Mouse (Mus musculus) intestine, embryonic 16.5 days (tissue): ENCODE measurements around the gene Sh2d1b1. TPM values are rescaled to one million over a fixed set of nuclear protein-coding genes. Genes with fewer than 3 reads are reported as not detected.

Experiments used
- ATAC-seq: fragments of 200-750 bp; cut with Nextera tagmentation; 2 replicates; pipeline ENCODE4 v1.8.0; 2017; ENCODE audit warnings: moderate TSS enrichment, moderate library complexity
- H3K27ac ChIP-seq: fragments of 300-500 bp; sonication (generic); 2 replicates; pipeline ENCODE4 v1.5.1; 2014; ENCODE audit warnings: mild to moderate bottlenecking, low read length
- H3K27me3 ChIP-seq: fragments of 300-500 bp; sonication (generic); replicated peaks from 2 replicates; pipeline ENCODE4 v1.6.1; 2014; ENCODE audit warnings: low read length, control low read depth, mixed read lengths; ENCODE audit not compliant: control insufficient read depth, insufficient read depth
- H3K36me3 ChIP-seq: fragments of 300-500 bp; sonication (generic); 2 replicates; pipeline ENCODE4 v1.6.1; 2014; ENCODE audit warnings: low read length, control low read depth; ENCODE audit not compliant: control insufficient read depth, insufficient read depth
- H3K4me1 ChIP-seq: fragments of 300-500 bp; sonication (generic); 2 replicates; pipeline ENCODE4 v1.6.1; 2014; ENCODE audit warnings: low read length, control low read depth, mixed read lengths; ENCODE audit not compliant: control insufficient read depth, insufficient read depth
- H3K4me2 ChIP-seq: fragments of 300-500 bp; sonication (generic); 2 replicates; pipeline ENCODE4 v1.6.1; 2014; ENCODE audit warnings: low read depth, low read length, control low read depth
- H3K4me3 ChIP-seq: fragments of 300-500 bp; sonication (generic); 2 replicates; pipeline ENCODE4 v1.5.1; 2014; ENCODE audit warnings: mild to moderate bottlenecking, low read length
- H3K9ac ChIP-seq: fragments of 300-500 bp; sonication (generic); 2 replicates; pipeline ENCODE4 v1.6.1; 2014; ENCODE audit warnings: low read depth, low read length
- H3K9me3 ChIP-seq: fragments of 300-500 bp; sonication (generic); 2 replicates; pipeline ENCODE4 v1.6.1; 2016; ENCODE audit warnings: low read length, control low read depth; ENCODE audit not compliant: control insufficient read depth
- WGBS: fragments of 180-500 bp; shearing (Covaris S2); extraction: QIAGEN DNeasy Blood & Tissue Kit; methylation state at CpG from one replicate; pipeline ENCODE4 v1.1.7; 2014; 5-methylcytosine and 5-hydroxymethylcytosine counted together
- polyA plus RNA-seq: library from polyadenylated mRNA; unstranded; fragments of >200 nt; fragmentation: Nextera tagmentation; extraction: Ambion mirVana; gene quantifications from 2 replicates; pipeline ENCODE4 v1.2.1, GENCODE M21; 2015

Gene Sh2d1b1
- polyA plus RNA-seq, 1 experiment from 2014 or later, result 0.35 TPM

GRCm38 (mm10) chr1:170292239-170292951 lies 15.3 kb downstream of the Sh2d1b1 start:
- Histone ChIP-seq H3K4me3 (no peak overlapping the region), H3K9ac (0 out of 2 replicates have a peak overlapping the region, but pooled peaks have one; percentile 16), H3K36me3 (no peaks in the 10 kb centered on the region), H3K4me2 (no peak overlapping the region), H3K4me1 (no peaks in the 10 kb centered on the region), H3K27ac (no peak overlapping the region), H3K27me3 (no peaks in the 10 kb centered on the region), H3K9me3 (no peaks in the 10 kb centered on the region)
- 37% methylated on average over 9 of the region's 9 CpGs for WGBS
- ATAC-seq, result no peak

GRCm38 (mm10) chr1:170293257-170293656 lies 16.1 kb downstream of the Sh2d1b1 start:
- Histone ChIP-seq H3K27me3 (no peaks in the 10 kb centered on the region), H3K4me2 (no peak overlapping the region), H3K27ac (no peak overlapping the region), H3K4me3 (no peak overlapping the region), H3K9me3 (no peaks in the 10 kb centered on the region), H3K9ac (no peak overlapping the region), H3K36me3 (no peaks in the 10 kb centered on the region), H3K4me1 (no peaks in the 10 kb centered on the region)
- no peak for ATAC-seq
- 80% methylated on average over 5 of the region's 5 CpGs for WGBS

DNA sequence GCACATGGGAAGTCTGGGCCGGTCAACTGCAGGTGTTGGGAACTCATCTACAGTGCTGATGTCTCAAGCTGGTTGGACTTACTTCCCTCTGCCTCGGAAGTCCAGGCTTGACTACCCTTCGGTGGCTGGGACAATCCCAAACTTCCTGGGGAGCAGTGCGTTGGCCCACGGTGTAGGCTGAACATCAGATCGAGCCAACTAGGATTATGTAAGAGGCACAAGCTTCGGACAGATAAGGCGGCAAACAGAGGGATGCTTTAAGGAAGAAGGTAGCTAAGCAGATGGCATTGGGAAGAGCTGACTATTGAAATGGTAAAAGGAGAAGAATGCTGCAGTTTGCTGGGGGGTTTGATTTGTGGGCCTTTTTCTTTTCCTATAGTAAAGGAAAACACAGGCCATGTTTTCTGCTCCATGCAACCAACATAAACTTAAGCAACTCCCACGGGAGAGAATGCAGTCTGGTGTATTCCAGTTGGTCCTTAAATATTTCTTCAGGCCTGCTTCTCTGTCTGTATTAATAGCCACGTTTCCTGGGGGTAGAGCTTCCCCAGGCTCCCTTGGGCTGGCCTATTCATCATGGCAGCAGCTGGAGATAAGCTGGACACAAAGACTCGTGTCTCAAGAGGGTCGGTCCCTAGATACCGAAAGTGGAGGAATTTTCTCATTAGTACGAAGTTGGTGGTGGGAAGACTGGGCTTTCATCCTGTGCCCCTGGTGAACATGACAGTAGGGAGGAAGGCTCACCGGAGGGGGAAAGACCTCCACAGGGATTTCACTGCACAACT lies 17.9 kb downstream of the Sh2d1b1 start:
- Histone ChIP-seq H3K36me3 (no peaks in the 10 kb centered on the region), H3K9ac (no peak overlapping the region)
- WGBS, result 69% methylated on average over 15 of the region's 15 CpGs

GRCm38 (mm10) chr1:170299496-170299895 lies 22.4 kb downstream of the Sh2d1b1 start:
- no peaks in the 10 kb centered on the region for H3K4me1 ChIP-seq
- H3K27me3 ChIP-seq, result no peaks in the 10 kb centered on the region
- 74% methylated on average over 4 of the region's 4 CpGs for WGBS
- H3K4me2 ChIP-seq, result no peak overlapping the region
- ATAC-seq, result no peak
- H3K9me3 ChIP-seq, result no peaks in the 10 kb centered on the region
- H3K36me3 ChIP-seq, result no peaks in the 10 kb centered on the region
- no peak overlapping the region for H3K4me3 ChIP-seq
- H3K9ac ChIP-seq, result no peak overlapping the region
- no peak overlapping the region for H3K27ac ChIP-seq

More for the DNA sequence above, 17.9 kb downstream of the Sh2d1b1 start:
- H3K4me3 ChIP-seq, result no peak overlapping the region
- H3K27me3 ChIP-seq, result no peaks in the 10 kb centered on the region
- ATAC-seq, result no peak
- H3K27ac ChIP-seq, result no peak overlapping the region
- no peaks in the 10 kb centered on the region for H3K4me1 ChIP-seq
- H3K9me3 ChIP-seq, result no peaks in the 10 kb centered on the region
- H3K4me2 ChIP-seq, result no peak overlapping the region

DNA sequence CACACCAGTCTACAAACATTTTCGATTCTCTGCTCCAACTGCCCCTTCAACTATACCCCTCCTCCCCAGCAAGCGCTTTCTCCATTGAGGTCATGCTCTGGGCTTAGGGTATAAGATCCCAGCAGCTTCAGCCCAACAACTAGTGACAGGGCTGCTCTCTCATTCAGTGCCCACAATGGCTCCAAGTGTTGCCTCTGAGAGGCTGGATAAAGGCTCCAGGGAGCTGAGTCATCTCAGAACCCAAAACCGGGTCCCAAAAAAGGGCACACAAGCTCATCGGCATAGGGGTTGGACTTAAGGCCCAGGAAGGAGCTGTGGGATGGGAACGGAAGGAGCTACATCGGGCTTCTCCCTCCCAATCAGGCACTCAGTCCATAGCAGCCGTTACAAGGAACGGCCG lies 24.6 kb downstream of the Sh2d1b1 start:
- Histone ChIP-seq H3K36me3 (no peaks in the 10 kb centered on the region), H3K4me2 (no peak overlapping the region), H3K4me1 (no peaks in the 10 kb centered on the region), H3K27me3 (no peaks in the 10 kb centered on the region), H3K9me3 (no peaks in the 10 kb centered on the region), H3K27ac (no peak overlapping the region), H3K4me3 (no peak overlapping the region), H3K9ac (no peak overlapping the region)
- ATAC-seq, result no peak
- WGBS, result 92% methylated on average over 9 of the region's 9 CpGs

- Histone ChIP-seq H3K27ac (no peak overlapping the region), H3K4me3 (no peak overlapping the region), H3K9ac (no peak overlapping the region), H3K27me3 (no peaks in the 10 kb centered on the region), H3K36me3 (no peaks in the 10 kb centered on the region), H3K4me1 (no peaks in the 10 kb centered on the region), H3K9me3 (no peaks in the 10 kb centered on the region), H3K4me2 (no peak overlapping the region)
- WGBS, result 82% methylated on average over 6 of the region's 6 CpGs
- no peak for ATAC-seq
These were observed 25.3 kb downstream of the Sh2d1b1 start for GRCm38 (mm10) chr1:170302456-170302855.

- Histone ChIP-seq H3K27ac (no peak overlapping the region), H3K9me3 (no peaks in the 10 kb centered on the region), H3K9ac (no peak overlapping the region), H3K4me2 (no peak overlapping the region), H3K36me3 (no peaks in the 10 kb centered on the region), H3K4me3 (no peak overlapping the region), H3K4me1 (no peaks in the 10 kb centered on the region), H3K27me3 (no peaks in the 10 kb centered on the region)
- 79% methylated on average over 6 of the region's 6 CpGs for WGBS
- ATAC-seq, result no peak
These were observed 26.0 kb downstream of the Sh2d1b1 start for GRCm38 (mm10) chr1:170303103-170303502.

GRCm38 (mm10) chr1:170305002-170305401 lies 27.9 kb downstream of the Sh2d1b1 start:
- no peak overlapping the region for H3K9ac ChIP-seq
- no peak overlapping the region for H3K4me2 ChIP-seq
- H3K27ac ChIP-seq, result no peak overlapping the region
- H3K4me3 ChIP-seq, result no peak overlapping the region
- no peaks in the 10 kb centered on the region for H3K9me3 ChIP-seq
- ATAC-seq, result no peak
- no peaks in the 10 kb centered on the region for H3K36me3 ChIP-seq
- no peaks in the 10 kb centered on the region for H3K4me1 ChIP-seq
- no peaks in the 10 kb centered on the region for H3K27me3 ChIP-seq
- WGBS, result 85% methylated on average over 10 of the region's 10 CpGs

- H3K9me3 ChIP-seq, result no peaks in the 10 kb centered on the region
- H3K4me1 ChIP-seq, result no peaks in the 10 kb centered on the region
- no peaks in the 10 kb centered on the region for H3K27me3 ChIP-seq
- no peak within 1 kb of the TSS for H3K4me2 ChIP-seq
- H3K36me3 ChIP-seq, result no peaks in the 10 kb centered on the region
- H3K27ac ChIP-seq, result no peak within 1 kb of the TSS
- no peak within 1 kb of the TSS for H3K9ac ChIP-seq
- no peak for ATAC-seq
- H3K4me3 ChIP-seq, result no peak within 1 kb of the TSS
- 90% methylated on average over 4 of the region's 4 CpGs for WGBS
These were observed 29.1 kb downstream of the Sh2d1b1 start, which contains the start of gene Gm7694 for GRCm38 (mm10) chr1:170306232-170306631. Gene Gm7694 (minus strand): TSS chr1:170306332.
